Mouse (Mus musculus): ENCODE results near the gene Slc39a10. TPM values are rescaled to one million over a fixed set of nuclear protein-coding genes. Genes with fewer than 3 reads are reported as not detected.
"Not testable (repeated sequence)": the region's sequence is repeated elsewhere in the genome, so short reads cannot be mapped to it uniquely, and the experiment has no call there.

Slc39a10 gene
- polyA plus RNA-seq, 1 experiment from 2014 or later = 76.2 TPM

DNA sequence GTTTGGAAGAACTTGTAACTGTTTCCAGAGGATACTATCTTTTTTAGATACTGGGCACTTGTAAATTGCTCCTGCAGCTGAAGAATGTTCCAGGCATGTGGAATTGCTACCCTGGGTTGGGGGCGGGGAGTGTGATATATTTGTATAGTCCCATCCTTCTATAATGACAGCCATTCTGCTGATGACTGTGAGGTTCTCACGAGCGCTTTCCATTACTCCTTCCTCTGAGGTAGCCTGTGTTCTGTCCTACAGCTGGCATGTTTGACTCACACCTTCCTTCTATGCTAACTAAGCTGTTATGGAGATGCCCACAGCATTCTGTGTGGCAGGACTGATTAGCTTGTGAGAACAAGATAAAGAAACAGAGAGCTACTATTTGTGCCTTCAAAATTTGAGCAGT is 128.1 kb downstream of the Slc39a10 start:
- not testable (repeated sequence) for H3K36me3 ChIP-seq (replicated peaks; ENCODE audit: control insufficient read depth, insufficient read depth); DNase-seq (ENCODE audit: low spot score); H3K4me1 ChIP-seq (replicated peaks; ENCODE audit: control insufficient read depth, insufficient read depth, low read length); H3K27me3 ChIP-seq (ENCODE audit: control insufficient read depth, insufficient read depth, low read length); H3K4me3 ChIP-seq (replicated peaks; ENCODE audit: low read length); ATAC-seq (ENCODE audit: low FRiP score); H3K4me2 ChIP-seq (replicated peaks); H3K9ac ChIP-seq; H3K9me3 ChIP-seq (ENCODE audit: control insufficient read depth, low read length); H3K27ac ChIP-seq
- WGBS = 86% methylated on average over 3 of the region's 3 CpGs

All from hindbrain, embryonic 14.5 days (tissue).